Mouse (Mus musculus): ENCODE data around the gene Arrdc1. TPM values are rescaled to one million over a fixed set of nuclear protein-coding genes. Genes with fewer than 3 reads are reported as not detected.

Gene Arrdc1
- polyA plus RNA-seq, 1 experiment from 2014 or later = 46.8 TPM

DNA sequence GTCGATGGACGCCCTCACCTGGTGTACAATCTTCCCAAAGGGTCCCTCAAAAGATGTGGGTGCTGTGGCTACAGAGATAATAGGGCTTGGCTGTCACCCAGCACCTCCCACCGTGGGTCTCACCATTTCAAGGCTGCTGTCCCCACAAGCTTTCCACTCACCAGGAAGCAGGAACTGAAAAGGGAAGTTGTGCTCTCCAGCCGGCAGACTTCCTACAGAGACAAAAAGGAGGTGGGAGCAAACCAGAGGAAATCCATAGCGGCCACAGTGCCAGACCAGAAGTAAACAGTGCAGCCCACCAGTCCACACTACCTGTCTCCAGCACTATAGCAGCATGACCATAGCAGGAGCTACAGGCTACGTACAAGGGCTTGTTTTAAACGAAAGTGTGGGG, 8.1 kb downstream of the Arrdc1 start:
- Histone ChIP-seq H3K36me3 (ENCODE audit: control insufficient read depth, insufficient read depth, low read length) (0 out of 2 replicates have a peak, but pooled peaks cover 8% of the 10 kb centered on the region), H3K27me3 (replicated peaks; ENCODE audit: control insufficient read depth, insufficient read depth, low read length) (no peaks in the 10 kb centered on the region), H3K4me2 (ENCODE audit: low read length) (no peak overlapping the region), H3K9ac (ENCODE audit: low read depth, low read length) (no peak overlapping the region), H3K27ac (ENCODE audit: low read depth, low read length) (no peak overlapping the region), H3K9me3 (ENCODE audit: control insufficient read depth, low read length) (no peaks in the 10 kb centered on the region), H3K4me3 (ENCODE audit: low read length) (no peak overlapping the region), H3K4me1 (ENCODE audit: control insufficient read depth, insufficient read depth, low read depth, low read length) (no peaks in the 10 kb centered on the region)
- WGBS = 82% methylated on average over 7 of the region's 7 CpGs
- ATAC-seq = no peak

DNA sequence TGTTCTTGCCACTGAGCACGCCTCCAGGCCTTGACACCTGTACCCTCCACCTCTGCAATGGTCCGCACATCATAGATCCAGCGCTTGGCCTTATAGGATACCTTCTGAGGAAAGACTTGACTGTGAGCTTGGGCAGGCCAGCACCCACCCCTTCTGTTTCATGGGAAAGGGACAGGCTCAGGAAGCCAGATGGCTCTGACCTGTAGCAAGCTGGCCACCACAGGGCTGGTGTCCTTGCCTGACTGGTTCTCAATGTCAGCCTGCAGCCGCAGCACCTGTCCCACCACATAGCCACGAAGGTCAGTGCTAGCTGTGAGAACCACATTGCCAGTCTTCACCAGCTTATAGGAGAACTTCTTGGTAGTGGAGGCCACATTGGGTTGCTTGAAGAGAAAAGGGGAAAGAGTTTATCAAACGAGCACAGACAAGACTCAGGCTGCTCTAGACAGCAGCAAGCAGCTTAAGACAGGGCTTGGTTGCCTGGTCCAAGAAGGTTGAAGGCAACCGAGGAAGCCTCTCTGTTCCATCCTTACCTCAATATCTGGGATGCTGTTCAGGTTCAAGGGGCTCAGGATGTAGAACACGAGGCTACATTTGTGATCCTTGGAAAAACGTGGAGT, 8.6 kb downstream of the Arrdc1 start:
- Histone ChIP-seq H3K4me2 (ENCODE audit: low read length) (no peak overlapping the region), H3K27me3 (replicated peaks; ENCODE audit: control insufficient read depth, insufficient read depth, low read length) (no peaks in the 10 kb centered on the region), H3K27ac (ENCODE audit: low read depth, low read length) (no peak overlapping the region), H3K9ac (ENCODE audit: low read depth, low read length) (no peak overlapping the region), H3K36me3 (ENCODE audit: control insufficient read depth, insufficient read depth, low read length) (0 out of 2 replicates have a peak, but pooled peaks cover 8% of the 10 kb centered on the region), H3K4me3 (ENCODE audit: low read length) (no peak overlapping the region), H3K9me3 (ENCODE audit: control insufficient read depth, low read length) (no peaks in the 10 kb centered on the region), H3K4me1 (ENCODE audit: control insufficient read depth, insufficient read depth, low read depth, low read length) (no peaks in the 10 kb centered on the region)
- WGBS = 85% methylated on average over 9 of the region's 9 CpGs
- ATAC-seq = no peak; the same call in 1 of the 2 replicates

DNA sequence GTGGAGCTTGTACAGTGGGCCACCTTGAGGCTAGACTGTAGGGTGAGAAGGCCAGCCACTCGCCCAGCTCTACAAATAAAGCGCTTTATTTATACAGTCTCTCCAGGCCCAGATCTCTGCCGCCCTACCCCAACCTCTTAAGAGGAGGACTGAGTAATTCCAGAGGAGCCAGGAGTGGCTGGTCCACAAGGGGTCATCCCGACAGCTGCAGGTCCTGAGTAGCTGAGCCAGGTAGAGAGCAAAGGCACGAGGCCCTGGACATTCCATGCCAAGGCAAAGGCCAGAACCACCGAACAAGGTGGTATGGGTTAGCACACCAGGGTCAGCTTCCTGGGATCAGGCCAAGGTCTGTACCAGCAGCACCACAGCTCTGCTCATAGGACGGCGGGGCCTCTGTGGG, 9.8 kb downstream of the Arrdc1 start:
- no peak for ATAC-seq
- H3K9me3 ChIP-seq (ENCODE audit: control insufficient read depth, low read length) = no peaks in the 10 kb centered on the region

DNA sequence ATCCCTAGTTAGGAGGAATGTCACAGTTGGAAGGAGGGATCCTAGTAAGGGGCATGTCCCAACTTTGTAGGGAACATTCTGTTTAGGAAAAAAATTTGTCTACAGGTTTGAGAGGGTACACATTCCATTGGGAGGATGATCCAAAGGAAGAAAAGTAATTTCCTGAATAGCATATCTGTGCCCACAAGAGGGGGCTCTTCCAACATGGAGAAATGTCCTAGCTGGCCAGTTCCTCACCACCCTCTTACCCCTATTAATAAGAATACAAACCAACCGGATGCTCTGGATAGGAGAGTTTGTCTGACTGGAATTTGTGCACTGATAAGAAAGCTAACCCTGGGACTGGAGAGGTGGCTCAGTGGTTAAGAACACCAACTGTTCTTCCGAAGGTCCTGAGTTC, 11.5 kb downstream of the Arrdc1 start:
- 53% methylated on average over 2 of the region's 2 CpGs for WGBS
- Histone ChIP-seq H3K27me3 (replicated peaks; ENCODE audit: control insufficient read depth, insufficient read depth, low read length) (no peaks in the 10 kb centered on the region), H3K4me1 (ENCODE audit: control insufficient read depth, insufficient read depth, low read depth, low read length) (no peaks in the 10 kb centered on the region), H3K9ac (ENCODE audit: low read depth, low read length) (no peak overlapping the region), H3K4me2 (ENCODE audit: low read length) (no peak overlapping the region), H3K36me3 (ENCODE audit: control insufficient read depth, insufficient read depth, low read length) (0 out of 2 replicates have a peak, but pooled peaks cover 8% of the 10 kb centered on the region), H3K9me3 (ENCODE audit: control insufficient read depth, low read length) (no peaks in the 10 kb centered on the region), H3K4me3 (ENCODE audit: low read length) (no peak overlapping the region), H3K27ac (ENCODE audit: low read depth, low read length) (no peak overlapping the region)
- no peak for ATAC-seq

More for the DNA sequence above, 9.8 kb downstream of the Arrdc1 start:
- no peaks in the 10 kb centered on the region for H3K4me1 ChIP-seq (ENCODE audit: control insufficient read depth, insufficient read depth, low read depth, low read length)
- 0 out of 2 replicates have a peak, but pooled peaks cover 8% of the 10 kb centered on the region for H3K36me3 ChIP-seq (ENCODE audit: control insufficient read depth, insufficient read depth, low read length)
- H3K27ac ChIP-seq (ENCODE audit: low read depth, low read length) = no peak overlapping the region
- 89% methylated on average over 8 of the region's 8 CpGs for WGBS
- no peak overlapping the region for H3K4me3 ChIP-seq (ENCODE audit: low read length)
- no peak overlapping the region for H3K4me2 ChIP-seq (ENCODE audit: low read length)
- no peaks in the 10 kb centered on the region for H3K27me3 ChIP-seq (replicated peaks; ENCODE audit: control insufficient read depth, insufficient read depth, low read length)
- H3K9ac ChIP-seq (ENCODE audit: low read depth, low read length) = no peak overlapping the region

DNA sequence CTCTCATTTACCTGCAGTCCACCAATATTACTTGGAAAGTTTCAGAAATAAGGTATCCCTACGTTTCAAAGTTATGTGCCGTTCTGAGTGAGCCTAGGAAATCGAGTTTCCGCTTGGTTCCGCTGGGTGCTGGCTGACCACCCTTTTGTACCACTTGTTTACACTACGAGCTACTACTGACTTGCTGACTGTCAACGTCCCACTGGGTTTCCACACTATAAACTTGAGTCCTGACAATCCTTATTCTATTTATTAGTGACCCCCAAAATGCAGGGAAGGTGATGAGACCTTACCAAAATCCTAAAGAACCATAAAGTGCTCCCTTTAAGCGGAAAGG, 15.2 kb downstream of the Arrdc1 start:
- Histone ChIP-seq H3K4me2 (ENCODE audit: low read length) (peak overlapping the region; percentile 71), H3K27ac (ENCODE audit: low read depth, low read length) (peak overlapping the region; percentile 81), H3K27me3 (replicated peaks; ENCODE audit: control insufficient read depth, insufficient read depth, low read length) (no peaks in the 10 kb centered on the region), H3K36me3 (ENCODE audit: control insufficient read depth, insufficient read depth, low read length) (no peaks in the 10 kb centered on the region), H3K4me1 (ENCODE audit: control insufficient read depth, insufficient read depth, low read depth, low read length) (peaks cover 9% of the 10 kb centered on the region), H3K9ac (ENCODE audit: low read depth, low read length) (peak overlapping the region; percentile 65), H3K9me3 (ENCODE audit: control insufficient read depth, low read length) (no peaks in the 10 kb centered on the region), H3K4me3 (ENCODE audit: low read length) (peak overlapping the region; percentile 96)
- 8% methylated on average over 8 of the region's 8 CpGs for WGBS
- peak; percentile 63 for ATAC-seq

DNA sequence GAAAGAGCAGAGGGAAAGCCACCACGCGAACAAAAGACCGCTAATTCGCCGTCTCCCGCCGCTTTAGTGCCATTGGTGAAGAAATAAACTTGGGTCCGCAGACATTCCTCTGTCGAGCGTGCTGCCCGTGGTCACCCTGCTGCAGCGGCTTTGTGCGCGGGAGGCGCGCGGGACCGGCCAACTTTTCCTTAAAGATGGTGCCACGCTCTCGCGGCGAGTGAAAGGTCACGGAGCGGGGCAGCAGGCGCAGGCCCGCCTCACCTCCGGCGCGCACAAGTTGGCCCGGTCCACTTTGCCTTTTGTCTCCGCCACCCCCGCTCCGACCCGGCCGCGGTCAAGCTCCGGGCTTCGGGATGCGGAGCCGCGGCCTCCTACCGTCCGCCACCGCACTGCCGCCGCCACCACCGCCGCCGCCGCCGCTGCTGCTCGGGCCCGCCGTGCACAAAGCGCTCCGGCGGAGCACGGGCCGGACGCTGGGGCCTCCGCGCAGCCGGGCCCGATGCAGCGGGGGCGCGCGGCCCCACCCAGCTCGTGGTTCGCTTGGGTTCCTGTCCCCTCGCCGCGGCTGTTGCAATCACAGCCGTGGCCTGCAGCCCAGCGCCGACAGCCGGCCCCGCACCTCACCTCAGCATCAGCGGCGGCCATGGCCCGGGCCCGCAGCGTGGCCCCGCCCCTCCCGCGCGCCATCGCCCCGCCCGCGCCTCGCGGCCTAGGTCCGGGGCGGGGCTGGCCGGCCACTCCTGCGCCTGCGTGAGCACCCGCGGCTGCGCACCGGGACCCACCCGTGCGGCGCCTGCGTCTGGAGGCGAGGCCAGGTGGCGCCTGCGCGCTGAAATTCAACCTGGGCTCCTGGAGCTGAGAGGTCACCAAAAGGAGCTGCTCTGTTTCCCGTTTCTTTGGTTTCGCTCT, 15.9 kb downstream of the Arrdc1 start, which contains the start of gene Ehmt1:
TSS of gene Ehmt1 (minus strand) at position 685 of the 909 bp plus-strand sequence.
- H3K27ac ChIP-seq (ENCODE audit: low read depth, low read length) = peak within 1 kb of the TSS; percentile 96
- no peaks in the 10 kb centered on the region for H3K36me3 ChIP-seq (ENCODE audit: control insufficient read depth, insufficient read depth, low read length)
- peak; percentile 98 for ATAC-seq
- H3K9me3 ChIP-seq (ENCODE audit: control insufficient read depth, low read length) = no peaks in the 10 kb centered on the region
- no peaks in the 10 kb centered on the region for H3K27me3 ChIP-seq (replicated peaks; ENCODE audit: control insufficient read depth, insufficient read depth, low read length)
- H3K4me1 ChIP-seq (ENCODE audit: control insufficient read depth, insufficient read depth, low read depth, low read length) = peaks cover 9% of the 10 kb centered on the region
- under 1% methylated on average over 91 of the region's 112 CpGs for WGBS
- H3K4me3 ChIP-seq (ENCODE audit: low read length) = peak within 1 kb of the TSS; percentile 96
- H3K4me2 ChIP-seq (ENCODE audit: low read length) = peak within 1 kb of the TSS; percentile 71
- peak within 1 kb of the TSS; percentile 98 for H3K9ac ChIP-seq (ENCODE audit: low read depth, low read length)

DNA sequence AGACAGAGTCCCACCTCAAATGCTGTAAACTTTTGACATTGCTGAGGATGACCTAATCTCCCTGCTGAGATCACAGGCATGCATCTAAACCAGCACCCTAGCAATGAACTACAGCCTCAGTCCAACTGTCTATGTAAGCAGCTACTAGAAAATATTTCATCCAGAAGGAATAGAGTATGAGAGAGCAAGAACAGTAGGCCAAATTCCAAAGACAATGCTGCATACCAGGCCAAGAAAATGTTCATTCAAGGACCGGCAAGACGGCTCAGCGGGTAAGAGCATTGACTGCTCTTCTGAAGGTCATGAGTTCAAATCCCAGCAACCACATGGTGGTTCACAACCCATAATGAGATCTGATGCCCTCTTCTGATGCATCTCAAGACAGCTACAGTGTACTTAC, 20.3 kb downstream of the Arrdc1 start:
- H3K27ac ChIP-seq (ENCODE audit: low read depth, low read length) = no peak overlapping the region
- H3K4me3 ChIP-seq (ENCODE audit: low read length) = no peak overlapping the region
- no peaks in the 10 kb centered on the region for H3K27me3 ChIP-seq (replicated peaks; ENCODE audit: control insufficient read depth, insufficient read depth, low read length)
- no peak overlapping the region for H3K9ac ChIP-seq (ENCODE audit: low read depth, low read length)
- no peaks in the 10 kb centered on the region for H3K9me3 ChIP-seq (ENCODE audit: control insufficient read depth, low read length)
- no peak for ATAC-seq
- H3K4me2 ChIP-seq (ENCODE audit: low read length) = no peak overlapping the region
- no peaks in the 10 kb centered on the region for H3K36me3 ChIP-seq (ENCODE audit: control insufficient read depth, insufficient read depth, low read length)
- WGBS = 83% methylated on average over 3 of the region's 3 CpGs
- H3K4me1 ChIP-seq (ENCODE audit: control insufficient read depth, insufficient read depth, low read depth, low read length) = peaks cover 9% of the 10 kb centered on the region

DNA sequence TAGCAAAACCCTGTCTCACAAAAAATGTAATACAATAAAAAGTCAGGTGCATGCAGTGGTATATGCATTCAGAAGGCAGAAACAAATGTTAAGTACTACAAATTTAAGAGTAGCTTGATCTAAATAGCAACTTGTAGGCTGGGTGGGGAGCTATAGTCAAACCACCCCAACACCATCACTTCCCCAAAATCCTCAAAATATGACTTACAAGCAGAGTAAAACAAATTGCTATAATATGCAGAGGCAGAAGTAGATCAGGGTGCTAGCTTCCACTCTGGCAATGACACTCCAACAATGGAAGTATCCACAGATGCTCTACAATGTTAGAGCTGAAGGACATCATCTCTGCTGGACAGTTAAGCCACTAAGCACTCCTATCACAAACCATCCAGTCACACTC, 22.5 kb downstream of the Arrdc1 start:
- H3K4me1 ChIP-seq (ENCODE audit: control insufficient read depth, insufficient read depth, low read depth, low read length) = peaks cover 4% of the 10 kb centered on the region
- no peak for ATAC-seq

DNA sequence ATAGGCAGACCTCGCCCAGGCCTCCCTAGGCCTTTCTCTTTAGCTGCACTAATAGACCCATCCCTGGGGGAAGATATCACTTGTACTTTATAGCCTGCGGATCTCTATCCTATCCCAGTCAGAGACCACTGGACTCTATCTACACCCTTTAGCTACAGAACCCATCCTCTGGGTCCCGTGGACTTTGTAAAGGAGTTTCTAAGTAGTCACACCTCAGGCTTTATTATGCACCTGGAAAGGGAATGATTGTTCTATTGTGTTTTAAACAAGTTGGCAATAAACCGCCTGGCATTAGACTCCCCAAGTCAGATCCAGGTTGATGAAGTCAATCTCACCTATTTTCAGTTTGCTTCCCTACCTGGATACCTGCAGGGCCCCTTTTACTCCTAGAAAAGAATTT, 22.9 kb downstream of the Arrdc1 start:
- H3K27ac ChIP-seq (ENCODE audit: low read depth, low read length) = no peak overlapping the region
- no peak overlapping the region for H3K4me3 ChIP-seq (ENCODE audit: low read length)
- H3K4me2 ChIP-seq (ENCODE audit: low read length) = no peak overlapping the region
- peaks cover under 1% of the 10 kb centered on the region for H3K4me1 ChIP-seq (ENCODE audit: control insufficient read depth, insufficient read depth, low read depth, low read length)
- WGBS = 87% methylated on average over 4 of the region's 4 CpGs
- no peaks in the 10 kb centered on the region for H3K27me3 ChIP-seq (replicated peaks; ENCODE audit: control insufficient read depth, insufficient read depth, low read length)
- no peaks in the 10 kb centered on the region for H3K36me3 ChIP-seq (ENCODE audit: control insufficient read depth, insufficient read depth, low read length)
- H3K9ac ChIP-seq (ENCODE audit: low read depth, low read length) = no peak overlapping the region
- no peaks in the 10 kb centered on the region for H3K9me3 ChIP-seq (ENCODE audit: control insufficient read depth, low read length)
- ATAC-seq = no peak

More for the DNA sequence above, 22.5 kb downstream of the Arrdc1 start:
- H3K36me3 ChIP-seq (ENCODE audit: control insufficient read depth, insufficient read depth, low read length) = no peaks in the 10 kb centered on the region
- H3K27me3 ChIP-seq (replicated peaks; ENCODE audit: control insufficient read depth, insufficient read depth, low read length) = no peaks in the 10 kb centered on the region
- H3K9me3 ChIP-seq (ENCODE audit: control insufficient read depth, low read length) = no peaks in the 10 kb centered on the region
- no peak overlapping the region for H3K4me3 ChIP-seq (ENCODE audit: low read length)
- H3K27ac ChIP-seq (ENCODE audit: low read depth, low read length) = no peak overlapping the region
- H3K4me2 ChIP-seq (ENCODE audit: low read length) = no peak overlapping the region
- no peak overlapping the region for H3K9ac ChIP-seq (ENCODE audit: low read depth, low read length)
